Mouse (Mus musculus) adrenal gland, adult 10 weeks (tissue): ENCODE measurements around the gene Olfr1393. TPM values are rescaled to one million over a fixed set of nuclear protein-coding genes. Genes with fewer than 3 reads are reported as not detected.

Experiments
- polyA plus RNA-seq: library from polyadenylated mRNA; stranded (reverse); fragments of 350-450 nt; fragmentation: Illumina TruSeq; extraction: RNeasy Lipid Tissue Mini Kit (QIAGEN cat#74804); gene quantifications from one replicate; pipeline ENCODE4 v1.2.3, GENCODE M21; 2014; ENCODE audit warnings: low read depth, low replicate concordance

Olfr1393 gene
- not detected for polyA plus RNA-seq

DNA sequence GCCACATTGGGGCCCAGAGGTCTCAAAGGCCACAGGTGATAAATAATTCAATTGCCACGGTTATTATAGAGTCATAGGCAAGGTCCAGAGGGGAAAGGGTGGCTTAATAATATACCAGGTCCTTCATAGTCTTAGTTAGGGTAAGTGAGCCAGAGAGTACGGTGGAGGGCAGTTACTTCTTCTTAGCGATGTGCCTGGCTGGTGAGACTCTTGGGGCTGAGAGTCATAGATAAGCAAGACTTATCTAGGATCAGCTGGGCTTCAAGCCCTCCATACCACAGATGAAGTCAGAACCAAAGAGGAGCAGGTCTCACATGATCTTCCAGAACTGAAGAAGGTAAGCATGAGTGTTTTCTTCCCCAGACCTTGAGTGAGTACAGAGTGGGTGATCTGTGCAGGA lies at the start of gene Olfr1393:
Gene Olfr1393 (plus strand): TSS at position 83 of the 400 bp plus-strand sequence.

GRCm38 (mm10) chr11:49243727-49244594 lies 34.1 kb upstream of the Olfr1393 start, which contains the start of gene Mgat1:
TSS of gene Mgat1 (plus strand) at chr11:49244191.

DNA sequence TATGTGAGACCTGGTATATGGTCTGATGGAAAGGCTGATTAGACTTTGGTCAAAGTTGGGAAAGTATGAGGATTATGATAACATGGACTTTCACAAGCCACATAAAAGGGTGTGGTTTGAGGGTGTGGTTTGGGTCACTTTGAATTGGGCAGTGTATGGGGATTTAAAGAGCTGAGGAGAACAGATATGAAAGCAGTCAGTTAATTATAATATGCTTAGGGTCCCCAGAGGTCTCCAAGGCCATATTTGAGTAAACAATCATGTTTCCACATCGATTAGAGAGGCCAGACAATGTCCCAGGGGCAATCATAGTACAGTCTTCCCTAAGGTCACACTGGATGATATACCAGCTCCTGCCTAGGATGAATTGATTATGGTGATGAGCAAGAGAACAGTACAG lies 6.9 kb downstream of the Olfr1393 start, which contains the start of gene Olfr1392:
Gene Olfr1392 (plus strand): TSS at position 301 of the 400 bp plus-strand sequence.

DNA sequence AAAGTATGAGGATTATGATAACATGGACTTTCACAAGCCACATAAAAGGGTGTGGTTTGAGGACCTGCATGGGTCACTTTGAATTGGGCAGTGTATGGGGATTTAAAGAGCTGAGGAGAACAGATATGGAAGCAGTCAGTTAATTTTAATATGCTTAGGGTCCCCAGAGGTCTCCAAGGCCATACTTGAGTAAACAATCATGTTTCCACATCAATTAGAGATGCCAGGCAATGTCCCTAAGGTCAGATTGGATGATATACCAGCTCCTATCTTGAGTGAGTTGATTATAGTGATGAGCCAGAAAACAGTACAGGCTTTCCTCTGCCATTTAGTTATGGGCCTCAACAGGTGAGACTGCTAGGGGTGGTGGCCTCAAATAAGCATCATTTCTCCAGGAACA lies 26.3 kb downstream of the Olfr1393 start, which contains the start of gene Olfr10:
Gene Olfr10 (plus strand): TSS at position 301 of the 400 bp plus-strand sequence.

GRCm38 (mm10) chr11:49322442-49322841 lies 44.3 kb downstream of the Olfr1393 start, which contains the start of gene Olfr1391:
TSS of gene Olfr1391 (plus strand) at chr11:49322742.

Other genes with a start within 250 kb of the Olfr1393 start
- gene 9930111J21Rik2, start 227.1 kb upstream of the Olfr1393 start, polyA plus RNA-seq: 19.2 TPM
- gene Tgtp2, start 214.1 kb upstream of the Olfr1393 start, polyA plus RNA-seq: 23.6 TPM
- 9.7 TPM for gene Ifi47, start 201.7 kb upstream of the Olfr1393 start, polyA plus RNA-seq
- 5.4 TPM for gene Olfr1396, start 163.4 kb upstream of the Olfr1393 start, polyA plus RNA-seq
- not detected for gene Olfr1395, start 136.0 kb upstream of the Olfr1393 start, polyA plus RNA-seq
- not detected for gene Olfr1394, start 123.9 kb upstream of the Olfr1393 start, polyA plus RNA-seq
- 96.9 TPM for gene Btnl9, start 91.1 kb upstream of the Olfr1393 start, polyA plus RNA-seq
- 131 TPM for gene Zfp62, start 75.0 kb upstream of the Olfr1393 start, polyA plus RNA-seq
- gene Mgat1, start 34.1 kb upstream of the Olfr1393 start, polyA plus RNA-seq: 21.6 TPM
- 0.17 TPM for gene Olfr1392, start 7.0 kb downstream of the Olfr1393 start, polyA plus RNA-seq
- not detected for gene Olfr10, start 26.4 kb downstream of the Olfr1393 start, polyA plus RNA-seq
- gene Olfr1391, start 44.4 kb downstream of the Olfr1393 start, polyA plus RNA-seq: not detected
- gene Olfr1390, start 56.9 kb downstream of the Olfr1393 start, polyA plus RNA-seq: not detected
- not detected for gene Olfr1389, start 144.8 kb downstream of the Olfr1393 start, polyA plus RNA-seq
- not detected for gene Olfr1388, start 158.3 kb downstream of the Olfr1393 start, polyA plus RNA-seq
- gene Olfr1387, start 177.0 kb downstream of the Olfr1393 start, polyA plus RNA-seq: not detected
- gene Olfr1386, start 186.7 kb downstream of the Olfr1393 start, polyA plus RNA-seq: not detected
- not detected for gene Olfr1385, start 210.8 kb downstream of the Olfr1393 start, polyA plus RNA-seq
- gene Olfr1384, start 228.4 kb downstream of the Olfr1393 start, polyA plus RNA-seq: not detected
- gene Olfr1383, start 241.3 kb downstream of the Olfr1393 start, polyA plus RNA-seq: not detected
- not detected for gene Olfr1382, start 249.9 kb downstream of the Olfr1393 start, polyA plus RNA-seq